Comparison of ENCODE assay signal across 8 mouse cellular contexts in the genomic region with DNA sequence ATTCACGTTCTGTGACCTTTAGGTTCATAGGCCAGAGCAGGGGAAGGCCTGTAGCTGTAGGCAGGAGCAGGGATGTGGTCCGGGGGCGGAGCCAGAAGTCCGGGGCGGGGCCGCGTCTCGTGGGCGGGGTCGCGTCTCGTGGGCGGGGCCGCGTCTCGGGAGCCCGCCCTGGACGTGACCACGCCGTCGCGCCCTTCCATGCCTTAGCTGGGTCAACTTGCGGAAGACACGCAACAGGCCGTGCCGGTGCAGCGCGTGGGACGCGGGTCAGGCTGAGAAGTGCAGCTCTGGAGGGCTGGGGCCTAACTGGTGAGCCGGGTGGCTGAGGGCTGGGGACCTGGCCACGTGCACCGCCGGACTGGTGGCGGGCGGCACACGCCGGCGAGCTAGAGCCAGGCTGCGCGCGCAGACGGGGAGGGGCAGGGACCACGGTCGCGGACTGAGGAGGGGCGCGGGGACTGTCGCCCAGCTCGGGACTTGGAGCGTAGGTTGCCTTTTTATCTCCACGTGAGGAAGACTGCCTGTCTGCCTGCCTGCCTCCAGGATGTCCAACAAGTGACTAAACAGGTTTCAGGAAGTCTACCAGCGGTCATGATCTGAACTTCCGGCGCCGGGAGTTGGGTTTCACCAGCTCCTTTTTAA. TPM values are rescaled to one million over a fixed set of nuclear protein-coding genes. Genes with fewer than 3 reads are reported as not detected.
DNase-seq lines count a peak whose midpoint lies in the region; ATAC-seq lines count a peak whose summit lies in the region.

A gene (plus strand): TSS at position 139 of the 642 bp plus-strand sequence.

- no peaks in the 10 kb centered on the region; the same call in 1 of the 2 replicates for H3K36me3 ChIP-seq in intestine, embryonic 15.5 days

- peak within 1 kb of the TSS; percentile 69 for H3K9ac ChIP-seq in intestine, embryonic 15.5 days

- H3K4me2 ChIP-seq in intestine, embryonic 15.5 days (replicated peaks) = peak within 1 kb of the TSS; percentile 71

- peak; percentile 86 to 87 for DNase-seq in adrenal gland, adult 18-20 months (ENCODE audit: low spot score in 2 of 2)
- DNase-seq in embryo, embryonic 11 days = peak; percentile 91
- DNase-seq in gastrocnemius, postnatal 25 days = peak; percentile 76
- DNase-seq in left cerebral cortex, postnatal 14 days (ENCODE audit: low spot score in 2 of 2) = peak; percentile 62 to 71
- DNase-seq in right cerebral cortex, postnatal 14 days = peak; percentile 80
- peak; percentile 84 for DNase-seq in urinary bladder, postnatal 25 days (ENCODE audit: low spot score)

- peak; percentile 97 for ATAC-seq in intestine, embryonic 15.5 days
- peak; percentile 91 for ATAC-seq in megakaryocyte-erythroid progenitor cell, adult 5-6 weeks (replicated peaks; ENCODE audit: low FRiP score, low TSS enrichment, poor library complexity, severe bottlenecking)

- intact Hi-C loops in left cerebral cortex, postnatal 14 days (cut with DNase I) = loop anchor here (5.0 kb wide), 1 partner anchor 146 kb away; no protein-coding TSS in a partner anchor

- 1% methylated on average over 55 of the region's 56 CpGs for WGBS in intestine, embryonic 15.5 days

- H3K4me3 ChIP-seq in intestine, embryonic 15.5 days (replicated peaks) = peak within 1 kb of the TSS; percentile 73

- H3K27me3 ChIP-seq in intestine, embryonic 15.5 days (replicated peaks) = no peaks in the 10 kb centered on the region

- H3K9me3 ChIP-seq in intestine, embryonic 15.5 days = no peaks in the 10 kb centered on the region

- no peaks in the 10 kb centered on the region for H3K4me1 ChIP-seq in intestine, embryonic 15.5 days (replicated peaks)

- peak within 1 kb of the TSS; percentile 66 for H3K27ac ChIP-seq in intestine, embryonic 15.5 days

RNA-seq across cellular contexts. Expression of the gene that starts here (rescaled TPM):
- 10 to 100 TPM; 20.5 to 20.8 TPM for total RNA-seq in adrenal gland, adult 18-20 months (2021)
- 10 to 100 TPM; 15.2 to 16.3 TPM for total RNA-seq in gastrocnemius, postnatal 25 days (2021)
- polyA plus RNA-seq in intestine, embryonic 15.5 days (2015; fragmentation: Nextera tagmentation; extraction: Ambion mirVana) = 34.1 and 35.8 TPM in 2 replicates
- total RNA-seq in left cerebral cortex, postnatal 14 days (2021) = 10 to 100 TPM; 10.4 to 10.7 TPM
- total RNA-seq in megakaryocyte-erythroid progenitor cell, adult 5-6 weeks (2014; fragmentation: Nextera tagmentation) = 42.7 and 62.1 TPM in 2 replicates
- total RNA-seq in megakaryocyte-erythroid progenitor cell, adult 5-6 weeks (2017) = 73.2 and 88.1 TPM in 2 replicates

Comparison
In these comparisons a context has a peak if more than half of its experiments do, and no peak if none do; other contexts are left out.
1. Peak in every context shown above with its lines: DNase-seq, ATAC-seq, H3K4me3 ChIP-seq and H3K27ac ChIP-seq.